Mouse (Mus musculus) mouse embryonic stem cell (cell line): ENCODE measurements around the gene Trappc5.

Experiments used
- in situ Hi-C, 2 experiments: fragments of 300-500 bp; cut with MboI; formaldehyde crosslinking; loops; 1 replicate in 1 of 2; 3 replicates in 1 of 2; pipeline ENCODE4 v1.14.3; 2019 to 2020; ENCODE audit warnings: low sequenced_read_pairs in 2 of 2, low pct_unique_long_range_greater_than_20kb in 1 of 2, mixed read lengths in 1 of 2; ENCODE audit not compliant: unreplicated experiment in 1 of 2

The Trappc5 gene

DNA sequence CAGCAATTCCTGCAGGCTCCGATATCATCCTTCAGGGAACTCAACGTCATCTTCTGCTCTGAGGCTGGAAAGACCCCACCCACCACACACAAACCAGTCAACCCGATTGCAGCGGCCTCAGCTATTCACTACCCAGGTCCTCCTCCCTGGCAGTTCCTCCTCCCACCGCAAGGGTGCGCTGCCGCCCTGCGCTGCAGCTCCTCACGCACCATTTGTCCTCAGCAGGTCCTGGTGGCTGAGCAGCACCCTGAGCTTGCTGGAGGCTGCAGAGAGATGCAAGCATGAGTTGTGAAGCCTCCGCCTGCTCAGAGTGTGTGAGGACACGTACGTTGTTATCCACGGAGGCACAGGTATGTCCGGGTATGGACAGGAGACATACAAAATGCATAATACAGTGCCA lies 42.5 kb downstream of the Trappc5 start:
- in situ Hi-C loops, result loop anchor here (10.0 to 25.0 kb wide), 3 partner anchors 236 to 644 kb away; partner anchors contain the start of gene Cd209c (in 2 of the 2)

GRCm38 (mm10) chr8:3720551-3720950 lies 44.5 kb downstream of the Trappc5 start, which contains the start of gene Clec4g:
Gene Clec4g (minus strand): TSS chr8:3720651.
- in situ Hi-C loops, result loop anchor here (25.0 kb wide), 2 partner anchors 242 to 642 kb away; partner anchors contain the start of gene Cd209c (in 1 of the 2)

DNA sequence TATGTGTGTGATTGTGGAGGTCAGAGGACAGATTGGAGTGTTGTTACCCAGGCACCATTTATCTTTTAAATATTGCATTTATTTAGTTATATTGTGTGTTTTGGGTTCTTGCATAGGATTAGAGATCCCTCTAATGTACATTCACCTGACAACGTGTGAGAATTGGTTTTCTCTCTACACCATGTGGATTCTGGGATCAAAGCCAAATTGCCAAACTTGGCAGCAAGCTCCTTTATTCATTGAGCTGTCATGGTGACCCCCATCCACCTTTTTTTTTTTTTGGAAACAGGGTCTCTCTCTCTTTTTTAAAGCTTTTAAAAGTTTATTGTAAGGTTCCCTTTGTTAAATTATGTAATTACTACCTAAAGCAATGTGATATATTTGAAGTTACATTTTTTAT lies 44.9 kb downstream of the Trappc5 start:
- in situ Hi-C loops, result loop anchor here (25.0 kb wide), 2 partner anchors 241 to 641 kb away; partner anchors contain the start of gene Cd209c (in 1 of the 2)
